Mouse (Mus musculus) midbrain, postnatal 0 days (tissue): Measurements from ENCODE around the gene Borcs6. TPM values are rescaled to one million over a fixed set of nuclear protein-coding genes. Genes with fewer than 3 reads are reported as not detected.

ENCODE experiments used
- ATAC-seq: fragments of 200-750 bp; cut with Nextera tagmentation; 2 replicates; pipeline ENCODE4 v1.8.0; 2017; ENCODE audit warnings: moderate number of reproducible peaks, mild to moderate bottlenecking, moderate TSS enrichment, moderate library complexity; ENCODE audit not compliant: low FRiP score
- DNase-seq: peaks from one replicate; pipeline ENCODE4 v3.0.0-alpha.2; 2015; ENCODE audit warnings: low spot score
- H3K27ac ChIP-seq: fragments of 300-500 bp; sonication (generic); 2 replicates; pipeline ENCODE4 v1.5.1; 2014; ENCODE audit warnings: low read depth, mild to moderate bottlenecking, low read length, mixed read lengths
- H3K27me3 ChIP-seq: fragments of 300-500 bp; sonication (generic); 2 replicates; pipeline ENCODE4 v1.6.1; 2014; ENCODE audit warnings: low read length, control low read depth, mixed read lengths; ENCODE audit not compliant: insufficient read depth
- H3K36me3 ChIP-seq: fragments of 300-500 bp; sonication (generic); 2 replicates; pipeline ENCODE4 v1.6.1; 2014; ENCODE audit warnings: low read length, control low read depth, mixed read lengths; ENCODE audit not compliant: insufficient read depth
- H3K4me1 ChIP-seq: fragments of 300-500 bp; sonication (generic); 2 replicates; pipeline ENCODE4 v1.6.1; 2014; ENCODE audit warnings: mild to moderate bottlenecking, control low read depth, antibody characterized with exemption, low read length, mixed read lengths; ENCODE audit not compliant: insufficient read depth
- H3K4me2 ChIP-seq: fragments of 300-500 bp; sonication (generic); 2 replicates; pipeline ENCODE4 v1.6.1; 2014; ENCODE audit warnings: low read depth, mild to moderate bottlenecking, low read length, mixed read lengths; ENCODE audit not compliant: poor library complexity, severe bottlenecking
- H3K4me3 ChIP-seq: fragments of 300-500 bp; sonication (generic); 2 replicates; pipeline ENCODE4 v1.5.1; 2014; ENCODE audit warnings: low read depth, mild to moderate bottlenecking, low read length, moderate library complexity
- H3K9ac ChIP-seq: fragments of 300-500 bp; sonication (generic); replicated peaks from 2 replicates; pipeline ENCODE4 v1.6.1; 2014; ENCODE audit warnings: mild to moderate bottlenecking, low read length, moderate library complexity, mixed read lengths; ENCODE audit not compliant: poor library complexity, severe bottlenecking
- H3K9me3 ChIP-seq: fragments of 300-500 bp; sonication (generic); 2 replicates; pipeline ENCODE4 v1.6.1; 2016; ENCODE audit warnings: low read length, control low read depth
- CTCF ChIP-seq: IDR thresholded peaks from 2 replicates; pipeline ENCODE4 v1.5.1; 2016; ENCODE audit warnings: antibody characterized with exemption, mild to moderate bottlenecking
- WGBS: fragments of 180-500 bp; shearing (Covaris S2); extraction: QIAGEN DNeasy Blood & Tissue Kit; methylation state at CpG from one replicate; pipeline ENCODE4 v1.1.7; 2014; 5-methylcytosine and 5-hydroxymethylcytosine counted together
- polyA plus RNA-seq: library from polyadenylated mRNA; unstranded; fragments of >200 nt; fragmentation: Nextera tagmentation; extraction: Ambion mirVana; gene quantifications from 2 replicates; pipeline ENCODE4 v1.2.1, GENCODE M21; 2015
- total RNA-seq: library from RNA; depleted of rRNA; stranded (reverse); fragments of >200 nt; gene quantifications from 2 replicates; pipeline ENCODE4 v1.2.3, GENCODE M21; 2014

The Borcs6 gene
- total and polyA plus RNA-seq, 2 experiments from 2014 or later: 21.3 to 33.3 TPM

DNA sequence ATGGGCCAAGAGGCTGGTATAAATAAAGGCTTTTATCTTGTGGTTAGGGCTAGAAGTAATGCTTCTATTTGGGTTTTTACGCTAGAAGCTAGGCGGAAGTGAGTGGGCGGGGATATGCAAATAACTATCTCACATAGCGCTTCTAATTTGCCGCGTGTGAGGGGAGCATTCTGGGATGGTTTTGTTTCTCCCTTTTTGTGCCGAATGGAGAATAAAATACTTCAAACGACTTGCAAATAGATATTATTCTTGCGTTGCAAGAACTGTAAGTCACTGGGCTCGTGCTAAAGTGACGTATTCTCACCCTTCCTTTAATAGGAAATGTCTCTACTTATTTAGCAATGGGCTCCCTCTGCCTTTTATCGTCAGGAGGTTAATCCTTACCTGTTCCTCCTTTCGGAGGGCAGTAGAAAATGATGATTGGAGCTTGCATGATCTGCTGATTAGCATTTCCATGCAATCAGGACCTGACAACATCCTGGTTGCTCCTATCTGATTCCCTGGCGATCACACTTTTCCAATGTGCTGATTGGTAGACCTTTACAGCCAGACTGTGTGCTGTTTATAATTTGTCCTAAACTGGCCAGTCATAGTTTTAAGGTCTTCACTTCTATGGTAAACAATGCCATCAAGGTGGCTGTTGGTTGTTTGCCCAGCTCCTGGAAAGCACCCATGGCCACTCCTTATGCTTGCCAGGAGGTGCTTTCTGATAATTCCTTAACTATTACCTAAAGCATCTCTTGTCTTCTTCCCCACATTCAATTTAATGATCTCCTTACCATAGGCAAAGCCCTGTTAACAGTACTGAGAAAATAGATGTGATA, 13.8 kb downstream of the Borcs6 start:
- no peaks in the 10 kb centered on the region for H3K36me3 ChIP-seq
- DNase-seq: peak; percentile 96
- peak; percentile 62 for ATAC-seq
- peak overlapping the region; percentile 64 for H3K9ac ChIP-seq
- peak; percentile 54 for TF ChIP-seq CTCF
- peaks cover 9% of the 10 kb centered on the region; the same call in 1 of the 2 replicates for H3K4me1 ChIP-seq
- peak overlapping the region; percentile 54 for H3K4me2 ChIP-seq
- H3K27me3 ChIP-seq: no peaks in the 10 kb centered on the region
- peak overlapping the region; percentile 93 for H3K27ac ChIP-seq
- H3K4me3 ChIP-seq: peak overlapping the region; percentile 27
- no peaks in the 10 kb centered on the region for H3K9me3 ChIP-seq
- 0% methylated on average over 14 of the region's 14 CpGs for WGBS

DNA sequence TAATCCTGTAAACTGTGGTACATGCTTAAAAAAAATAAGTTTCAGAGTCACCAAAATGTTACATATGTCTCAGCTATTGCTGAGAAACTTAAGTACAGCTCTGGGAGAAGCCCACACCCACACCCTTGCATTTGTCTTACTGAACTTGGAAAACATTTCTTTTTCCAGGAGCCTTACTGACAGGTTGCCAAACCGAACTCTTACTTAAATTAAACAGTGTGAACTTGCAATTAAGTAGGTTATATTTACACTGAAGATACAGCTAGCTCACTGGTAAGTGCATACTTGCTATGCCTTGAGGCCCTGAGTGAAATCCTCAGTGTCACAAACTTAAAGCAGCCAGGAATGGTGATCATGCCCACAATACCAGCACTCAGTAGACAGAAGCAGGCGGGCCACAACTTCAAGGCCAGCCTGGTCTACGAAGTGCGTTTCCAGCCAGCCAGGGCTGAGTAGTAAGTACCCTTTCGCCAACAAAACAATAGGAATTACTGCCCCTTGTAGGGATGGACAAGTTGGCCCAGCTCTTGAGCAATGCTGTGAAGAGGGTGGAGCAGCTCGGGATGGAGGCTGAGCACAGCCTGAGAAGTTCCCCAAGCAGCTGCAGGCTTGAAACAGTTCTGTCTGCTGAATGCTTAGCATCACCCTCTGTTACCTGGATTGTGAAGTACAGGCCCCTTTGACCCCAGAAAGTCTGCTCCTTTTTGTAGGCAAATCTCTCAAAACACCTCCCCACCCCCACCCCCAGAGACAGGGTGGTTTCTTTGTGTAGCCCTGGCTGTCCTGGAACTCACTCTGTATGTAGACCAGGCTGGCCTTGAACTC, 14.6 kb downstream of the Borcs6 start:
- Histone ChIP-seq H3K9ac (no peak overlapping the region), H3K4me1 (peaks cover 9% of the 10 kb centered on the region; the same call in 1 of the 2 replicates), H3K27me3 (no peaks in the 10 kb centered on the region), H3K36me3 (no peaks in the 10 kb centered on the region), H3K9me3 (no peaks in the 10 kb centered on the region), H3K4me3 (no peak overlapping the region), H3K27ac (peak overlapping the region; percentile 93; the same call in 1 of the 2 replicates), H3K4me2 (0 out of 2 replicates have a peak overlapping the region, but pooled peaks have one; percentile 9)
- DNase-seq (no peak), ATAC-seq (no peak)
- TF ChIP-seq CTCF: no peak
- 33% methylated on average over 6 of the region's 6 CpGs for whole genome bisulfite sequencing

DNA sequence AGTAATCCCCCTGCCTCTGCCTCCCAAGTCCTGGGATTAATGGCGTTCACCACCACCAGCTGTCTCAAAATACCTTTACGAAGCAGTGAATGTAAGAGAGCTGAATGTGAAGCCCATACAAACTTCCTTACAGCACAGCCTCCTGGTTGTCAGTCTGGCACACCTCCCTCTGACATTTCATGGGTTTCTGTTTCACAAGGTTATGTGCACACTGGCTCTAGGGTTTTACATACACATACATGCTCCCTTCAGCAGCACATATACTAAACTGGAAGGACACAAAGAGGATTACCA, 15.2 kb downstream of the Borcs6 start:
- 55% methylated on average over 2 of the region's 2 CpGs for WGBS

DNA sequence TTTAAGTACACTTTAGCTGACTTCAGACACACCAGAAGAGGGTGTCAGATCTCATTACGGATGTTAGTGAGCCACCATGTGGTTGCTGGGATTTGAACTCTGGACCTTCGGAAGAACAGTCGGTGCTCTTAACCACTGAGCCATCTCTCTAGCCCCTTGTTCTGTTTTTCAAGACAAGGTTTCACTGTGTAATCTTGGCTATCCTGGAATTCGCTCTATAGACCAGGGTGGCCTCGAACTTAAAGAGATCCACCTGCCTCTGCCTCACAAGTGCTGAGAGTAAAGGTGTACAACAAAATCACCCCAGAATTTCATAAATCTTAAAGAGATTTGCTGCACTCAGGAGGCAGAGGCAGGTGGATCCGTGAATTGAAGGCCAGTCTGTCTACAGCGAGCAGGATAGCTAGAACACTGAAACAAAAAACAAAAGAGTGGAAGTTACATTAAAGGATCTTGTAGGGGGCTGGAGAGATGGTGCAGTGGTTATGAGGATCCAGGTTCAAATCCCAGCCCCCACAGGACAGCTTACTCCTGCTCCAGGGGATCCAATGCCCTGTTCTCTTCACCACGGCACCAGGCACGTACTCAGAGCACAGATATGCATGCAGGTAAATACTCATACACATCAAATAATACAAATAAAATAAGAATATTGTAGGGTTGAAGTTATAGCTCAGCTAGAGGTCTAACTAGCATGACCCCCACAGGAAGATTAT, 16.4 kb downstream of the Borcs6 start:
- H3K36me3 ChIP-seq: no peaks in the 10 kb centered on the region
- no peak for ATAC-seq
- peaks cover 9% of the 10 kb centered on the region; the same call in 1 of the 2 replicates for H3K4me1 ChIP-seq
- 50% methylated on average over 8 of the region's 9 CpGs for WGBS
- no peak overlapping the region for H3K9ac ChIP-seq
- no peak overlapping the region for H3K27ac ChIP-seq
- H3K9me3 ChIP-seq: no peaks in the 10 kb centered on the region
- TF ChIP-seq CTCF: no peak
- no peak overlapping the region for H3K4me3 ChIP-seq
- H3K4me2 ChIP-seq: no peak overlapping the region
- DNase-seq: no peak
- no peaks in the 10 kb centered on the region for H3K27me3 ChIP-seq

More for the DNA sequence above, 15.2 kb downstream of the Borcs6 start:
- TF ChIP-seq CTCF: no peak
- Histone ChIP-seq H3K9me3 (no peaks in the 10 kb centered on the region), H3K4me1 (peaks cover 9% of the 10 kb centered on the region; the same call in 1 of the 2 replicates), H3K27ac (no peak overlapping the region), H3K27me3 (no peaks in the 10 kb centered on the region), H3K36me3 (no peaks in the 10 kb centered on the region), H3K4me3 (no peak overlapping the region), H3K9ac (no peak overlapping the region), H3K4me2 (no peak overlapping the region)
- ATAC-seq (no peak), DNase-seq (no peak)

DNA sequence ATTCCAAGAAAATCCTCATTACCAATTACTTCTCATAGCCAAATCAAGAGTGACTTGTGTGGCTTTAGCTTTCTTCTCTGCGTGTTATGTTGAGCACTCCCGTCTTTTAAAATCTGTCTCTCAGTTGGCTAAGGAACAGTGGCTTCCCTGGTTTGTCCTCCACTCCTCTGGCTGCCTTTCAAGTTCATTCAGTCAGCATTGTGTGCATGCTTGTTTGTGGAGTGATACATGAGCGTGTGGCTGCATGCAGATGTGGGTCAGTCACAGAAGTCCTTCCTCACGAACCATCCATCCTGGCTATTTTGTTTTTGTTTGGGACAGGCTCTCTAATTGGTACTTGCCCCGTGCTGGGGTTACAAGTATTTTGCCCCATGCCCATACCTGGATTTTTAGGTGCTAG, 17.1 kb downstream of the Borcs6 start:
- 53% methylated on average over 5 of the region's 5 CpGs for WGBS
- Histone ChIP-seq H3K9ac (no peak overlapping the region), H3K4me3 (no peak overlapping the region), H3K36me3 (no peaks in the 10 kb centered on the region), H3K27ac (no peak overlapping the region), H3K9me3 (no peaks in the 10 kb centered on the region), H3K4me2 (no peak overlapping the region), H3K27me3 (no peaks in the 10 kb centered on the region), H3K4me1 (peaks cover 5% of the 10 kb centered on the region; the same call in 1 of the 2 replicates)
- TF ChIP-seq CTCF: no peak
- DNase-seq (no peak), ATAC-seq (no peak)
